8 mouse cellular contexts compared by ENCODE assay signal in the genomic region with DNA sequence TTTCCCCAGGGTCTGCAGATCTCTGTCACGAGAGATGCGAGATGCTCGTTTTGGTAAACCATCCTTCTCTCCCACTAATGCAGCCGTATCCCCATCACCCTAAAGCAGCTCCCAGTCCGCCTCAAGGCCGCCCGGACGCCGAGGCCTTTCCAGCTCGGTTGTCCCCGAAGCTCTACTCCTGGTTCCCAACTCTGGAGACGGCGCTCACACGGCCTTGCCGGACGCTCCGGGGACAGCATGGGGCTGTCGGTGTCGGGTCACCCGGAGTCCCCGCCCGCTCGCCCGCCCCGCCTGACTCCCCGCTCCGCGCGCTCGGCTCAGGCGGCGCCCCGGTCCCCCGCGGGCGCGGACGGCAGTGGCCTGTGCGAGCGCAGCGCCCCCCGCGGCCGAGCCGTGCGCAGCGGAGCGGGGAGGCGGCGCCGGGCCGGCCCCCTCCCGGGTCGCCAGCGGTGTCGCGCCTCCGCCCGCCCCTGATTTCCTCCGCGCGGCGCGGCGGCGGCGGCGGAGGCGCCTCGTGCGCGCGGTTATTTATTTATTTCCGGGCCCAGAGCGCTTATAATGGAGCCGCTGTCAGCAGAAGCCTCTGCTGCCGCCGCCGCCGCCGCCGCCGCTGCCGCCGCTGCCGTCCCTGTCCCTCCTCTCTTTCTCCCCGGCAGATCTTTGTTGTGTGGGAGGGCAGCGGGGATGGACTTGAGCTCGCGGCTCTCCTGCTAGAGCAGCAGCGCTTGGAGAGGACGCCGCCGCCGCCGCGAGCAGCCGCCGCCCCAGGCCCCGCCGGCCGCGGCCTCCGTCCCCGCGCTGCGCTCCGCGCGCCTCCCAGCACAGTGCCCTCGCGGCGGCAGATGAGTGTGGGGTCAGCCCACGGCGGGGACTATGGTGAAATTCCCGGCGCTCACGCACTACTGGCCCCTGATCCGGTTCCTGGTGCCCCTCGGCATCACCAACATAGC. TPM values are rescaled to one million over a fixed set of nuclear protein-coding genes. Genes with fewer than 3 reads are reported as not detected.
A peak's percentile ranks its signal among the peaks of the same experiment; 100 is the strongest.
DNase-seq lines count a peak whose midpoint lies in the region; ATAC-seq and TF ChIP-seq lines count a peak whose summit lies in the region.

A gene (plus strand): TSS at position 547 of the 950 bp plus-strand sequence.

- peak within 1 kb of the TSS; percentile 95 for H3K9ac ChIP-seq in hindbrain, embryonic 16.5 days (ENCODE audit: low read depth, low read length)

- H3K9me3 ChIP-seq in hindbrain, embryonic 16.5 days (ENCODE audit: control insufficient read depth, low read length), result no peaks in the 10 kb centered on the region

- H3K4me1 ChIP-seq in hindbrain, embryonic 16.5 days (ENCODE audit: control insufficient read depth, insufficient read depth, low read depth, low read length), result peaks cover 22% of the 10 kb centered on the region

- H3K36me3 ChIP-seq in hindbrain, embryonic 16.5 days (ENCODE audit: control insufficient read depth, insufficient read depth, low read length), result no peaks in the 10 kb centered on the region
- H3K36me3 ChIP-seq in macrophage (ENCODE audit: inconsistent target), result no peaks in the 10 kb centered on the region

- H3K4me2 ChIP-seq in hindbrain, embryonic 16.5 days (ENCODE audit: low read length), result peak within 1 kb of the TSS; percentile 68

- under 1% methylated on average over 92 of the region's 120 CpGs for WGBS in hindbrain, embryonic 16.5 days
- WGBS in macrophage (ENCODE audit: missing documents), result under 1% methylated on average over 115 of the region's 120 CpGs

- TF ChIP-seq CTCF in left cerebral cortex, adult 2 months (IDR thresholded peaks at IDR 0.05), result peak; percentile 33

- peaks cover 30% of the 10 kb centered on the region for H3K79me2 ChIP-seq in macrophage (ENCODE audit: inconsistent target)

- DNase-seq in ZHBTc4 (ENCODE audit: low read depth, low spot score), result peak; percentile 64
- DNase-seq in gastrocnemius, adult 8-10 months (ENCODE audit: low spot score in 2 of 2), result peak; percentile 81 to 86
- DNase-seq in left cerebral cortex, adult 2 months (ENCODE audit: extremely low spot score in 1 of 2, low spot score in 2 of 2), result peak; percentile 88
- DNase-seq in retina, postnatal 1 day, result peak; percentile 90
- DNase-seq in thymus, postnatal 4 days, result peak; percentile 89

- peak within 1 kb of the TSS; percentile 88 for H3K4me3 ChIP-seq in hindbrain, embryonic 16.5 days (ENCODE audit: low read length)
- H3K4me3 ChIP-seq in left cerebral cortex, adult 2 months, result peak within 1 kb of the TSS; percentile 90
- peak within 1 kb of the TSS; percentile 55 for H3K4me3 ChIP-seq in macrophage (ENCODE audit: inconsistent target)

- H3K27me3 ChIP-seq in hindbrain, embryonic 16.5 days (replicated peaks; ENCODE audit: control insufficient read depth, insufficient read depth, low read length), result no peaks in the 10 kb centered on the region

- ATAC-seq in common myeloid progenitor, adult 5-6 weeks (replicated peaks; ENCODE audit: low read depth, poor library complexity, severe bottlenecking), result peak; percentile 47
- ATAC-seq in hindbrain, embryonic 16.5 days, result peak; percentile 93

- H3K27ac ChIP-seq in hindbrain, embryonic 16.5 days (ENCODE audit: low read depth, low read length), result peak within 1 kb of the TSS; percentile 95
- H3K27ac ChIP-seq in left cerebral cortex, adult 2 months, result peak within 1 kb of the TSS; percentile 97
- H3K27ac ChIP-seq in macrophage, result no peak within 1 kb of the TSS

- intact Hi-C loops in left cerebral cortex, adult 2 months (cut with DNase I), result loop anchor here (1.0 to 5.0 kb wide), 5 partner anchors 70 to 146 kb away; no protein-coding TSS in a partner anchor

RNA-seq across cellular contexts. Expression of the gene that starts here (rescaled TPM):
- 28.5 and 29.8 TPM in 2 replicates for total RNA-seq in common myeloid progenitor, adult 5-6 weeks (2017)
- total RNA-seq in gastrocnemius, adult 8-10 months (2022), result 100 to 1,000 TPM; 126 to 164 (median 145) TPM
- 11.6 and 15.6 TPM in 2 replicates for polyA plus RNA-seq in hindbrain, embryonic 16.5 days (2015; fragmentation: Nextera tagmentation; extraction: Ambion mirVana)
- total RNA-seq in left cerebral cortex, adult 2 months (2021), result 100 to 1,000 TPM; 173 to 176 TPM
- 10 to 100 TPM in 1 of 26 experiments, 1 to 10 TPM in 20, under 1 TPM in 5; 0.55 to 10.1 (median 1.9) TPM for total RNA-seq in macrophage (2018; cell fraction: chromatin; rRNA removed)
- 10 to 100 TPM in 13 of 26 experiments, 1 to 10 TPM in 13; 4.7 to 34.1 (median 15.2) TPM for total RNA-seq in macrophage (2018; cell fraction: cytosol; rRNA removed)
- total RNA-seq in macrophage (2018; cell fraction: nucleus; rRNA removed), result 10 to 100 TPM in 10 of 26 experiments, 1 to 10 TPM in 16; 2.7 to 22.2 (median 6.6) TPM
- 21.6 to 32.9 TPM (median 22.5 TPM) in 3 replicates for polyA plus RNA-seq in macrophage (2018)
